Mouse (Mus musculus) MN1 (cell line): ENCODE data around the gene Olfr1447.

ENCODE experiments used
- DNase-seq: peaks from one replicate; pipeline ENCODE4 v3.0.0-alpha.2; 2016; ENCODE audit warnings: low spot score

Gene Olfr1447

DNA sequence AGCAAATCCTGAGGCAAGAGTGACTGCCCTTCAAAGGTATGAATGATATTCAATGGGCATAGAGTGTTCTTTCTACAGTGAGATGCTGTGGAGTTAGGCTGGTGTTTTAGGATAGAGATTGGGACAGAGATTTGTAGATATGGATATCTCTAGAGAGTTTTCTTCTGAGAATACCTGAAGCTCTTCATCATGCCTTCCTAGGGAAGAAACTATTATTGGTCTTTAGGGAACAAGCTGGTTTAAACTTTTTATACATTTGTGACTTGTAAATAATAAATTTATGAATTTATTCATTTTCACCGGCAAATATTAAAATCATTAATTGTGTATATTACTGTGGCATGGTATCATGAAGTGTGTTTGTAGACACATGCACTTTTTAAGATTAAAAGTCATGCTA lies at the start of gene Olfr1447:
Gene Olfr1447 (minus strand): TSS at position 101 of the 400 bp plus-strand sequence.
- no peak for DNase-seq

DNA sequence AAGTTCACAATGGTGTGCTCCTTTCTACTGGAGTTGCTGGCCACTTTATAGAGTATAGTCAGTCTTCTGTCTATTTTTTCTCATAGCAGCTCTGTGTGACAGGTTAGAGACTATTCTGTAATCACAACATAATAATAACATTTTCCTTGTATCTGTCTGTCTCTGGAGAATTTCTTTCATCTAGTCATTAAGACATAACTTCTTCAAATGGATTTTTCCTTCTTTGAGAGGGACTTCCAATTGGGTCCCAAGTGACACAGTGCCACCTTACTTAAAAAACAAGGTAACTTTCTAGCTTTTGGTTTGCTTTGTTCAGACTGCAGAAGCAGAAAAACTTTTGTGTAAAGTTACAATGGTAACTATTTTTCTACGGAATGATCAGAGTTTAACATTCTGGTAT lies 46.4 kb upstream of the Olfr1447 start, which contains the start of gene Olfr1450:
Gene Olfr1450 (plus strand): TSS at position 301 of the 400 bp plus-strand sequence.
- DNase-seq = no peak

DNA sequence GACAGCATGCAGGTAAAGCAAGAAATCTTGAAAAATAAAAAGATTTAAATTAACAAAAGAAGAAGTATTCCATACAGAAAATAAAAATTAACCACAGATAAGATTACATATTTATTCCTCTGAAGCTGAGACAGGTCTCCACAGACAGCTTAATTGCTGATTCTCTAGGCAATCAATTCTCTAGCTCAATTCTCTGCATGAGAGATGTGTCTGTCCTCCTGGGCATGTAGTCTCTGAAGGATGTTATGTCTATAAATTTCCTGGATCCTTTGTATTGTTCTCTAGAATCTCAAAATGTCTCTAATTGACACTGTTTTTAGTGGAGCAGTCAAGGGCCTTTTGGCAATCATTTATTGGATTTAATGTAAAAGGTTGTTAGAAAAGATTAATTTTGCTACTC lies 27.0 kb upstream of the Olfr1447 start, which contains the start of gene Olfr1449:
Gene Olfr1449 (plus strand): TSS at position 301 of the 400 bp plus-strand sequence.
- DNase-seq = no peak

- no peak for DNase-seq
These were observed 20.8 kb upstream of the Olfr1447 start, which contains the start of gene Olfr1448 for GRCm38 (mm10) chr19:12924319-12924718. TSS of gene Olfr1448 (minus strand) at chr19:12924419.

GRCm38 (mm10) chr19:12893424-12893823 lies 10.1 kb downstream of the Olfr1447 start, which contains the start of gene Olfr1446:
TSS of gene Olfr1446 (minus strand) at chr19:12893524.
- DNase-seq = no peak

DNA sequence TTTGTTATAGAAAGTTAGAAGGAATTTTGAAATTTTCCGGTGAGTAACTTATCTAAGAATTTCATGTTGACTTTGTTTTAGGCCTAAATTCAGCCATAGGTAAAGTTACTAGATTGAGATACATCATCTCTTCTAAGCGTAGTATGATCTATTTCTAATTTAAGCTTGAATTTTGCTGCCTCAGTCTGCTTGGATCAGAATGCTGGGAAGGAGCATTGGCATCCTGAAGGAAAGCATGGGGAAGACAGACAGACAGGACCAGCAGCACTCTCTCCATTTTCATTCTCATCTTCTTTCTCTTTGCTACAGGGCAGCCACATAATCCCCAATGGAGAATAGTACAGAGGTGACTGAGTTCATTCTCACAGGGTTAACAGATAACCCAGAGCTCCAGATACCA lies 20.0 kb downstream of the Olfr1447 start, which contains the start of gene Olfr1445:
Gene Olfr1445 (plus strand): TSS at position 301 of the 400 bp plus-strand sequence.
- no peak for DNase-seq

DNA sequence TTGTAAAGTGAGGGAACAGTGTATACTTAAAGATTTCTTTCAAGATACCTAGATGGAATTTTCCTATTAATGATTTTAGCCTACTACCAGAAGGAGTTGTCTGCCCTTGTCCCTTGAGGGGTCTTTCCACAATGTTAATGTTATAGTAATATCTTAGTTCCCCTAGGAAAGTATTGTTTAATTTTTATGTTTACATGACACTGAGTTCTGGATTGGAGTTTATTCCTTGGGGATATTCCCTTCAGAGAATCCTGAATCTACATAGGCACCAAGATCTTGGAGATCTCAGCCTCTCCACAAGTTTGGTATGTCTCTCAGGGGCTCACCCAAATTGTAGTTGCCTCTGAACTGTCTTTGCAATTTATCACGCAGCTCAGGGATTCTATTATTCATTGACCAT lies 46.6 kb downstream of the Olfr1447 start, which contains the start of gene Olfr1444:
Gene Olfr1444 (plus strand): TSS at position 301 of the 400 bp plus-strand sequence.
- no peak for DNase-seq
